Mouse (Mus musculus): ENCODE measurements around the gene Nr1i2. TPM values are rescaled to one million over a fixed set of nuclear protein-coding genes. Genes with fewer than 3 reads are reported as not detected.
A peak's percentile ranks its signal among the peaks of the same experiment; 100 is the strongest.
"Not testable (repeated sequence)": the region's sequence is repeated elsewhere in the genome, so short reads cannot be mapped to it uniquely, and the experiment has no call there.

The Nr1i2 gene
- polyA plus RNA-seq, 1 experiment from 2014 or later: 0.03 TPM

DNA sequence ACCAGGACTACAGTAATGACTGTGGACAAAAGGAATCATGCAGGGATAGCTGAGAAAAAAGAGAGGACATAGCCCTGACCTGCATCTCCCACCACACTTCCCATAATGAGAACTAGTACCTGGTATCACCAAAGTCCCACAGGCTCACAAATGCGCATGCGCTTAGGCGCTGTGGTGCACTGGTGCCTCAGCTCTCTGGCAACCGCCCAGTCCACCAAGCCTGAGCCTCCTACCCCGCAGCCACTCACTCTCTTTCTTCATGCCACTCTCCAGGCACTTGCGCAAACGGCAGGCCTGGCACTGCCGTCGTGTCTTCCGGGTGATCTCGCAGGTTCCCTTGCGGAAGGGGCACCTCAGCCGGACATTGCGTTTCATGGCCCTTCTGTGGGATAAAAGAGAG, 40.6 kb downstream of the Nr1i2 start:
- in situ Hi-C loops (cut with MboI; ENCODE audit: low pct_unique_long_range_greater_than_20kb): no loop called here
- DNase-seq (ENCODE audit: low read depth, low spot score) (no peak), ATAC-seq (no peak)
- no peaks in the 10 kb centered on the region for H3K27me3 ChIP-seq
- ChIA-PET CTCF (interaction anchor here (0.6 kb wide), 1 partner anchor 52 kb away, joined by 3 read pairs; no protein-coding TSS in a partner anchor), POLR2A (no interaction called here)
- no peak for TF ChIP-seq CTCF (IDR thresholded peaks at IDR 0.05)

DNA sequence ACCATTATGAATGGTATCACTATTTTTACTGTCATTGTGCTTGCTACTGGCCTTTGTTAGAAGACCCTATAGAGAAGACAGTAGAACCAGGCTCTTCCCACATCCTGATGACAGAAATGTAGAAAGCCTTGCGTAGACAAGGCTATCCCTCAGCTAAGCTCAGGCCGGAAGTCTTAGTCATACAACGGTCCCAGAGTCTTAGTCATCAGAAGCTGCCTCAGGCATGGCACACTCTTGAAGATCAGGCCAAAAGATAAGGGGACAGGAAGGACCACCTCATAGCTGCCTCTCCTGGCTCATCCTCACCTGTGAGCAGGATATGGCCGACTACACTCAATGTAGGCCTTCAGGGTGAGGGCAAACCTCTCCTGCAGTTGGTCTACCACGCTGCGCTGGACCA, 44.2 kb downstream of the Nr1i2 start:
- no peaks in the 10 kb centered on the region for H3K27me3 ChIP-seq
- in situ Hi-C loops (cut with MboI; ENCODE audit: low pct_unique_long_range_greater_than_20kb): no loop called here
- DNase-seq (ENCODE audit: low read depth, low spot score) (no peak), ATAC-seq (no peak)
- ChIA-PET CTCF (no interaction called here), POLR2A (interaction anchor here (0.5 to 0.7 kb wide), 2 partner anchors 13 to 55 kb away, joined by 3 to 5 read pairs; no protein-coding TSS in a partner anchor)
- no peak for TF ChIP-seq CTCF (IDR thresholded peaks at IDR 0.05)

DNA sequence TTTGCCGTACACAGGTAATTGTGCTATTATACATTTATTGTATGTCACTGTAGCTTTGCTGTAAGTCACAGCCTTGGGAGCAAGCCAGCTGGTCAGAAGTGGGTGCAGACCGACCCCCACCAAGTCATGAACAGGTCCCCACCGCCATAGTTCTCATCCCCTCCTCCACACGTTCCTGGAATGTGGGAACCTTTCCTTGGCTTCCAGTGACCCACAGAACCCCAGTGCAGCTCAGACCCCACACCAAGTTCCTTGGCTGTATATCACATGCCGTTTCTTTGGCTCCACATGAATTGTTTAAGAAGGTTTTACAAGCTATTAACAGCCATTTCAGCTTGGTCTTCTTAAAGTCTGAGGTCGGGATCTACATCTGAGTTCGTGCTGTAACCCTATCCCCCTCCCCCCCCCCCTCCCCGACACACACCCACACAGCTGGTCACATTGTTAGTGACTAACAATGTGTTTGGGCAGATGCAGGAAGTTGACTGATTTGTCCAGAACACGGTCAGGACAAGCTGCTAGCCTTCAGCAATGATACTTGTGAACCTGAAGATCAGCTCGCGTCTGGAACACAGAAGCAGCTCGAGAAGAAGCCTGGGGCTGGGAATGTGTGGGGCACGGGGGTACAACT, 46.2 kb downstream of the Nr1i2 start:
- no peaks in the 10 kb centered on the region for H3K27me3 ChIP-seq
- DNase-seq (ENCODE audit: low read depth, low spot score) (no peak), ATAC-seq (no peak)
- no peak for TF ChIP-seq CTCF (IDR thresholded peaks at IDR 0.05)
- in situ Hi-C loops (cut with MboI; ENCODE audit: low pct_unique_long_range_greater_than_20kb): no loop called here
- ChIA-PET CTCF (interaction anchor here (1.4 to 2.0 kb wide), 2 partner anchors 9 to 17 kb away, joined by 4 read pairs; no protein-coding TSS in a partner anchor), POLR2A (interaction anchor here (0.7 kb wide), 1 partner anchor 176 kb away, joined by 4 read pairs; no protein-coding TSS in a partner anchor)

DNA sequence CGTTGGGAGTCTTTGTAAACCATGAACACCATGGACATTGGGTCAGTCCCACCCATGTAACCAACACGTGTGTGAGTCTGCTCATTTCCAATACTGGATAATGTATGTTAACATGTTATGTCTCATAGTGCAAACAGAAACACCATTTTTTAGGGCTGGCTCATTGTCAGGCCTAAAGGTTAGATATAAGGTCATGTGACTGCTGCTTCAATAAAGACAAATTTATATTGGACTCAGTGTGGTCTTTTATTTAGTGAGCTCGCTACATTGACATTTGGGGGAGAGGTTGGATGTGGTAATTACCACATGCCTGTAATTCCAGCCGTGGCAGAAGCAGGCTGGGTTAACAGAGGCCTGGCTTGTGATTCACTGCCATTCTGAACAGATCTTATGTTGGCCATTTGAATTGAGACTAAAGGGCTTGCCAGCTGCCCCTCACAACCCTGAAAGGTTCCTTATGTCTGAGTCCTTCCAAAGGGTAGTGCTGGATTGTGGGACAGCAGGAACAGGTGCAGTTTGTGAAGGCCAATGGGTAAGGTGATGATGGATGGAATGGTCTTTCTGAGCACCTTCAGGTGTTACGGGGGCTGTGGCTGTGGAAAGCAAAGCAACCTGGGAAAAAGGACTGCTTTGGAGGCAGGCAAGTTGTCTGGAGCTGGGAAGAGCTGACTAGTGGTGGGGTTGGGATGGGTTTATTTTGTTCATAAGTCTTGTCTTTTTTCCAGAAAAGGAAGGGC, 48.6 kb downstream of the Nr1i2 start:
- POLR2A ChIA-PET: interaction anchor here (2.1 kb wide), 1 partner anchor 10 kb away, joined by 4 read pairs; no protein-coding TSS in a partner anchor
- no peak for DNase-seq (ENCODE audit: low read depth, low spot score)
- H3K27me3 ChIP-seq: no peaks in the 10 kb centered on the region
- no peak for TF ChIP-seq CTCF (IDR thresholded peaks at IDR 0.05)
- CTCF ChIA-PET: interaction anchor here (1.6 kb wide), 1 partner anchor 24 kb away, joined by 3 read pairs; no protein-coding TSS in a partner anchor
- in situ Hi-C loops (cut with MboI; ENCODE audit: low pct_unique_long_range_greater_than_20kb): no loop called here
- ATAC-seq: no peak

DNA sequence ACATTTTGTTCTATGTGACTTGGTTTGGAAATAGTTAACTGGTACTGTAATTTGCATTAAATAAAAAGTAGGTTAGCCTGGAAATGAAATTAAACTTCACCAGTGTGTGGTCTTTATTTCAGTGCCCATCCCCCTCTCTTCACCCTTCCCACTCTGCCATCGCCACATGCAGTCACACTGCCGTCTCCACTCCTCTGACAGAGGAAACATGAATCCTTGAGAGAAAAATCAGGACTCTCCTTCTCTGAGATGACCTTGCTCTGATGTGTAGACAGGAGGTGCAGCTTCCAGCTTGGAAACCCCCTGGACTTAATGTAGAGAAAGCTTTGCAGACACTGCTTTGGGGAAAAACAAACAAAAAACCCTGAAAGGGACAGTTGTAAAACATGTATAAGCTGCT, 49.2 kb downstream of the Nr1i2 start:
- no peak for ATAC-seq
- no peak for DNase-seq (ENCODE audit: low read depth, low spot score)
- POLR2A ChIA-PET: no interaction called here
- CTCF ChIA-PET: no interaction called here
- no peaks in the 10 kb centered on the region for H3K27me3 ChIP-seq
- in situ Hi-C loops (cut with MboI; ENCODE audit: low pct_unique_long_range_greater_than_20kb): no loop called here
- TF ChIP-seq CTCF (IDR thresholded peaks at IDR 0.05): no peak

DNA sequence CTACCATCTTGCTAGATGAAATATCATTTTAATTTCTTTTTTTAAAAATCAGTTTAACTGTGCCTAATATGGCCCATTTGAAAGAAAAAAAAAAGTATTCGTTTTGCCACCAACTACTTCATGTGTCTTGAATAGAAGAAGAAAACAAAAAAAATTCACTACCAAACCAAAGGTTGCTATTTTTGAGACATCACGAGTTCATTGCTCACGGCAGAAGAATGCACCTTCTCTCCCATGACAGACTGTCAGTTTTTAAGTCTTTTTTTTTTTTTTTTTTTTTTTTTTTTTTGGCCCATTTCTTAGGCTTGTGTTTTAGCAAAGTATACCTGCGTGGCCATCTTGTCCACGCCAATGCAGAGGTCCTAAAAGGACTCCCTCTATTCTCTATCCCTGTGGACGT, 50.5 kb downstream of the Nr1i2 start:
- POLR2A ChIA-PET: no interaction called here
- ATAC-seq: no peak
- no peak for TF ChIP-seq CTCF (IDR thresholded peaks at IDR 0.05)
- in situ Hi-C loops (cut with MboI; ENCODE audit: low pct_unique_long_range_greater_than_20kb): no loop called here
- H3K27me3 ChIP-seq: no peaks in the 10 kb centered on the region
- CTCF ChIA-PET: no interaction called here
- no peak for DNase-seq (ENCODE audit: low read depth, low spot score)

DNA sequence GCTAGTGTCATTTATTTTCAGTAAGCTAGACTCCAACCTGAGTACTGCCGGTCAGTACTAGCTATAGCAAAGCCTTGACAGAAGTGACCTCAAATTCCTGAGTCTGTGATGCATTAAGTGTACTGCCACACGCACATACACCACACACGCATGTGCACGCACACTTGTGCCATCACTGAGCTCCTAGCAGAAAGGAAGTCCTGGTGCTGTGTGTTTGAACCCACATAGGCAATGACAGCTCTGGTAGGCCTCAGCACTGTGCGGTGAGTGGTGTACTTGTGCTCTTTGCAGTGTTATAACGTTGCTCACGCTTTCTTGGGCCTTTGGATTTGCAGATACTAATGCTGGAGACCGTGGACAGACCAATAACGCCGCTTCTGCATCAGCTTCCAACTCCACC, 54.5 kb downstream of the Nr1i2 start:
- DNase-seq (ENCODE audit: low read depth, low spot score) (no peak), ATAC-seq (no peak)
- H3K27me3 ChIP-seq: no peaks in the 10 kb centered on the region
- no peak for TF ChIP-seq CTCF (IDR thresholded peaks at IDR 0.05)
- in situ Hi-C loops (cut with MboI; ENCODE audit: low pct_unique_long_range_greater_than_20kb): no loop called here
- POLR2A ChIA-PET: interaction anchor here (0.6 kb wide), 1 partner anchor 53 kb away, joined by 4 read pairs; no protein-coding TSS in a partner anchor
- CTCF ChIA-PET: interaction anchor here (1.0 to 1.3 kb wide), 3 partner anchors 8 to 266 kb away, joined by 3 to 4 read pairs (median 4); no protein-coding TSS in a partner anchor

DNA sequence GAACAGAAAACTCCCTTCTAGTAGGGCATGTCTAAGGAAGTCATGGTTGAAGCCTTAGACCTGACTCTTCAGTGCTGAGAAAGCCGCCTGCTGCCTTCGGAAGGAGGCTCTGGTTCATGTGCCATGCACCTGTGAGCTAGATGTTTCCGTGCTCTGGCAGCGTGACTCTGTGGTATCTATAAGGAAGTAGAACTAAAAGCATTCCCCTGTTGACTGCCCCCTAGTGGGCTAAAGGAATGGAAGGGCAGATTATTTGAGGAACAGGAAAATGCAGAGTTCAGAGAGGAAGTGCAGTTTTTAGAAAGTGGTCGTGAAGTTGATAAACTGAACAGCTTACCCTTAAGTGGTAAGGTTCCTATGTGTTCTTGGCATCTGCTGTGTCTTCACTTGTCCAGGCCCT, 54.9 kb downstream of the Nr1i2 start:
- in situ Hi-C loops (cut with MboI; ENCODE audit: low pct_unique_long_range_greater_than_20kb): no loop called here
- CTCF ChIA-PET: interaction anchor here (1.0 to 1.7 kb wide), 4 partner anchors 9 to 265 kb away, joined by 3 to 5 read pairs (median 4); no protein-coding TSS in a partner anchor
- ATAC-seq (no peak), DNase-seq (ENCODE audit: low read depth, low spot score) (no peak)
- POLR2A ChIA-PET: no interaction called here
- TF ChIP-seq CTCF (IDR thresholded peaks at IDR 0.05): peak; percentile 71
- H3K27me3 ChIP-seq: no peaks in the 10 kb centered on the region

DNA sequence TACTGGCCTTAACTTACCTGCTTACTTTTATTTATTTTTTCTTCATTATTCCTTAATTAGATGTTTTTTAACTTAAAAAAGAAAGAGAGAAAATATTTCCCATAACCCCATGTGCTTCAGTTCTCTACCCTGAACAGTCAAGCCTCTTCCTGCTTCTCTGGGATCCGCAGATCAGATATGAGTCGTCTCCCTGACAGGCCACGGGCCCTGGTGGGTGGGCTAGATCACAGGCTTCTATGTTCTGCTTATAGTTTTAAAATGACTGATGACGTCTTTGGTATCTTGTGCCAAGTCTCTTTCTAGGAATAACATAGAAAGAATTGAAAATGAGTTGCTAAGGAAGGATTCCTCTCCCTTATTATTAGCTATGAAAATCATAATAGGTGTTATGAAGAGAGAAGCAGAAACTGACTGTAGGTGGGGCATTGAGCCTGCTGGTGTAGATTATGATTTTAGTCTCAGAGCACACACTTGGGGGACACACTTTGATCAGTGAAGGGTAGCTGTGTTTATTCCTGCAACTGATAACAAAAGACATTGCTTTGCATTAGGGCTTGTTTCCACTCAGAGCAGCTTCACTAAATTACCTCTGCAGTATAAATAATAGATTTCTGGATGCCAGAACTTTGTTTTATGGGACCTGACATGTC, 57.6 kb downstream of the Nr1i2 start:
- in situ Hi-C loops (cut with MboI; ENCODE audit: low pct_unique_long_range_greater_than_20kb): no loop called here
- DNase-seq (ENCODE audit: low read depth, low spot score): no peak

DNA sequence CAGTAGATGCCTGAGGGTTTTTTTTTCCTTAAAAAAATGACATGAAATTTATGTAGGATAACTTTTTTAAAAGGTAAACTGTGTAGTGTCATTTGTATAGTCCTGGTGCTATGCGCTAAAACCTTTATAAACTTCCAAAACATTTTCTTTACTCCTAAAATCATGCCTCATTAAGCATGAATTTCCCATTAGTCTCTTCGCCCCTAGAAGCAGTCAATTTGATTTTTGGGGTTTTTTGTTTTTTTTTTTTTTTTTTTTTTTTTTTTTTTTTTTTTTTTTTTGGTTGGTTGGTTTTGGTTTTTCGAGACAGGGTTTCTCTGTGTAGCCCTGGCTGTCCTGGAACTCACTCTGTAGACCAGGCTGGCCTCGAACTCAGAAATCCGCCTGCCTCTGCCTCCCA, 72.1 kb downstream of the Nr1i2 start:
- H3K27me3 ChIP-seq; in situ Hi-C loops (cut with MboI; ENCODE audit: low pct_unique_long_range_greater_than_20kb); DNase-seq (ENCODE audit: low read depth, low spot score); POLR2A ChIA-PET; CTCF ChIA-PET; ATAC-seq: not testable (repeated sequence)

More for the DNA sequence above, 57.6 kb downstream of the Nr1i2 start:
- no peaks in the 10 kb centered on the region for H3K27me3 ChIP-seq
- ChIA-PET POLR2A (no interaction called here), CTCF (interaction anchor here (1.3 kb wide), 1 partner anchor 10 kb away, joined by 4 read pairs; no protein-coding TSS in a partner anchor)
- TF ChIP-seq CTCF (IDR thresholded peaks at IDR 0.05): no peak
- no peak for ATAC-seq
